Mouse (Mus musculus): ENCODE measurements at regions not wholly inside any gene's neighbourhood (a gene's known extent, or its start where the extent isn't known, plus 50 kb on each side); places are given as distances from the start of the nearest gene placed in this dataset.
"Not testable (repeated sequence)": the region's sequence is repeated elsewhere in the genome, so short reads cannot be mapped to it uniquely, and the experiment has no call there.

- H3K9me3 ChIP-seq (ENCODE audit: low read depth, low read length) = no peaks in the 10 kb centered on the region
- no peak overlapping the region for H3K9ac ChIP-seq
- no peaks in the 10 kb centered on the region for H3K27me3 ChIP-seq (ENCODE audit: insufficient read depth, low read length)
- DNase-seq (no peak), ATAC-seq (ENCODE audit: insufficient read depth) (no peak)
- H3K4me1 ChIP-seq (ENCODE audit: insufficient read depth) = no peaks in the 10 kb centered on the region
- H3K4me3 ChIP-seq (ENCODE audit: low read depth, low read length) = no peak overlapping the region
- 87% methylated on average over 2 of the region's 2 CpGs for WGBS
- H3K27ac ChIP-seq (ENCODE audit: low read depth) = no peak overlapping the region
- no peak overlapping the region for H3K4me2 ChIP-seq
- H3K36me3 ChIP-seq (ENCODE audit: insufficient read depth) = no peaks in the 10 kb centered on the region
- no peak for TF ChIP-seq CTCF (IDR thresholded peaks at IDR 0.05; ENCODE audit: low read depth)
Observed at GRCm38 (mm10) chr15:90397691-90398377, 173.7 kb downstream of the Alg10b start.

GRCm38 (mm10) chr15:90400326-90401280 is 176.5 kb downstream of the Alg10b start:
- Histone ChIP-seq H3K36me3 (ENCODE audit: insufficient read depth) (no peaks in the 10 kb centered on the region), H3K4me2 (no peak overlapping the region), H3K27me3 (ENCODE audit: insufficient read depth, low read length) (no peaks in the 10 kb centered on the region), H3K9ac (no peak overlapping the region), H3K9me3 (ENCODE audit: low read depth, low read length) (no peaks in the 10 kb centered on the region), H3K27ac (ENCODE audit: low read depth) (no peak overlapping the region), H3K4me1 (ENCODE audit: insufficient read depth) (no peaks in the 10 kb centered on the region), H3K4me3 (ENCODE audit: low read depth, low read length) (no peak overlapping the region)
- WGBS = 37% methylated on average over 5 of the region's 5 CpGs
- no peak for TF ChIP-seq CTCF (IDR thresholded peaks at IDR 0.05; ENCODE audit: low read depth)
- ATAC-seq (ENCODE audit: insufficient read depth) (no peak), DNase-seq (peak; percentile 27)

- no peaks in the 10 kb centered on the region for H3K4me1 ChIP-seq (ENCODE audit: insufficient read depth)
- WGBS = 98% methylated on average over 2 of the region's 2 CpGs
- ATAC-seq (ENCODE audit: insufficient read depth) (no peak), DNase-seq (no peak)
- no peak overlapping the region for H3K27ac ChIP-seq (ENCODE audit: low read depth)
- H3K4me3 ChIP-seq (ENCODE audit: low read depth, low read length) = no peak overlapping the region
- H3K9me3 ChIP-seq (ENCODE audit: low read depth, low read length) = no peaks in the 10 kb centered on the region
- no peak overlapping the region for H3K9ac ChIP-seq
- TF ChIP-seq CTCF (IDR thresholded peaks at IDR 0.05; ENCODE audit: low read depth) = peak; percentile 37
- no peak overlapping the region for H3K4me2 ChIP-seq
- no peaks in the 10 kb centered on the region for H3K36me3 ChIP-seq (ENCODE audit: insufficient read depth)
- no peaks in the 10 kb centered on the region for H3K27me3 ChIP-seq (ENCODE audit: insufficient read depth, low read length)
Observed at GRCm38 (mm10) chr15:90420776-90421175, 196.7 kb downstream of the Alg10b start.

GRCm38 (mm10) chr15:90422122-90422614 is 198.1 kb downstream of the Alg10b start:
- DNase-seq = peak; percentile 34

GRCm38 (mm10) chr15:90431048-90431447 is 206.9 kb downstream of the Alg10b start:
- H3K36me3 ChIP-seq (ENCODE audit: insufficient read depth); H3K9me3 ChIP-seq (ENCODE audit: low read depth, low read length); H3K4me3 ChIP-seq (ENCODE audit: low read depth, low read length); DNase-seq; H3K27me3 ChIP-seq (ENCODE audit: insufficient read depth, low read length); H3K4me1 ChIP-seq (ENCODE audit: insufficient read depth); H3K9ac ChIP-seq; H3K27ac ChIP-seq (ENCODE audit: low read depth); ATAC-seq (ENCODE audit: insufficient read depth); H3K4me2 ChIP-seq: not testable (repeated sequence)
- WGBS = 82% methylated on average over 3 of the region's 3 CpGs

More at GRCm38 (mm10) chr15:90422122-90422614, 198.1 kb downstream of the Alg10b start:
- Histone ChIP-seq H3K9me3 (ENCODE audit: low read depth, low read length) (no peaks in the 10 kb centered on the region), H3K27me3 (ENCODE audit: insufficient read depth, low read length) (no peaks in the 10 kb centered on the region), H3K27ac (ENCODE audit: low read depth) (no peak overlapping the region), H3K4me1 (ENCODE audit: insufficient read depth) (no peaks in the 10 kb centered on the region), H3K9ac (no peak overlapping the region), H3K4me2 (no peak overlapping the region), H3K4me3 (ENCODE audit: low read depth, low read length) (no peak overlapping the region), H3K36me3 (ENCODE audit: insufficient read depth) (no peaks in the 10 kb centered on the region)
- TF ChIP-seq CTCF (IDR thresholded peaks at IDR 0.05; ENCODE audit: low read depth) = no peak
- WGBS = 30% methylated on average over 5 of the region's 5 CpGs
- ATAC-seq (ENCODE audit: insufficient read depth) = peak; percentile 24; the same call in 1 of the 2 replicates

GRCm38 (mm10) chr15:90432154-90432553 is 208.0 kb downstream of the Alg10b start:
- ATAC-seq (ENCODE audit: insufficient read depth) (no peak), DNase-seq (no peak)
- 52% methylated on average over 2 of the region's 2 CpGs for WGBS
- Histone ChIP-seq H3K9ac (no peak overlapping the region), H3K36me3 (ENCODE audit: insufficient read depth) (no peaks in the 10 kb centered on the region), H3K9me3 (ENCODE audit: low read depth, low read length) (no peaks in the 10 kb centered on the region), H3K27me3 (ENCODE audit: insufficient read depth, low read length) (no peaks in the 10 kb centered on the region), H3K4me3 (ENCODE audit: low read depth, low read length) (no peak overlapping the region), H3K27ac (ENCODE audit: low read depth) (no peak overlapping the region), H3K4me2 (no peak overlapping the region), H3K4me1 (ENCODE audit: insufficient read depth) (no peaks in the 10 kb centered on the region)
- TF ChIP-seq CTCF (IDR thresholded peaks at IDR 0.05; ENCODE audit: low read depth) = no peak

GRCm38 (mm10) chr15:90435286-90435685 is 211.2 kb downstream of the Alg10b start:
- WGBS = 16% methylated on average over 5 of the region's 5 CpGs
- Histone ChIP-seq H3K4me2 (no peak overlapping the region), H3K4me3 (ENCODE audit: low read depth, low read length) (no peak overlapping the region), H3K27ac (ENCODE audit: low read depth) (no peak overlapping the region), H3K36me3 (ENCODE audit: insufficient read depth) (no peaks in the 10 kb centered on the region), H3K9me3 (ENCODE audit: low read depth, low read length) (no peaks in the 10 kb centered on the region), H3K4me1 (ENCODE audit: insufficient read depth) (no peaks in the 10 kb centered on the region), H3K27me3 (ENCODE audit: insufficient read depth, low read length) (no peaks in the 10 kb centered on the region), H3K9ac (no peak overlapping the region)
- peak; percentile 24 for DNase-seq
- ATAC-seq (ENCODE audit: insufficient read depth) = no peak
- no peak for TF ChIP-seq CTCF (IDR thresholded peaks at IDR 0.05; ENCODE audit: low read depth)
